Mouse (Mus musculus) embryonic facial prominence, embryonic 11.5 days (tissue): ENCODE data around the gene Spcs2. TPM values are rescaled to one million over a fixed set of nuclear protein-coding genes. Genes with fewer than 3 reads are reported as not detected.
A peak's percentile ranks its signal among the peaks of the same experiment; 100 is the strongest.
"Not testable (repeated sequence)": the region's sequence is repeated elsewhere in the genome, so short reads cannot be mapped to it uniquely, and the experiment has no call there.

Experiments
- ATAC-seq: fragments of 200-750 bp; cut with Nextera tagmentation; replicated peaks from 2 replicates; pipeline ENCODE4 v1.8.0; 2017; ENCODE audit warnings: low read depth; ENCODE audit not compliant: insufficient number of reproducible peaks, low FRiP score, low TSS enrichment
- DNase-seq: peaks from one replicate; pipeline ENCODE4 v3.0.0-alpha.2; 2015; ENCODE audit warnings: low spot score
- H3K27ac ChIP-seq: fragments of 300-500 bp; sonication (generic); replicated peaks from 2 replicates; pipeline ENCODE4 v1.5.1; 2014; ENCODE audit warnings: mild to moderate bottlenecking, low read depth, low read length, control low read depth
- H3K27me3 ChIP-seq: fragments of 300-500 bp; sonication (generic); 2 replicates; pipeline ENCODE4 v1.6.1; 2014; ENCODE audit warnings: mild to moderate bottlenecking, low read length, moderate library complexity, mixed read lengths; ENCODE audit not compliant: control insufficient read depth, insufficient read depth
- H3K36me3 ChIP-seq: fragments of 300-500 bp; sonication (generic); replicated peaks from 2 replicates; pipeline ENCODE4 v1.6.1; 2014; ENCODE audit warnings: low read depth, mild to moderate bottlenecking, low read length, moderate library complexity, mixed read lengths; ENCODE audit not compliant: control insufficient read depth, insufficient read depth
- H3K4me1 ChIP-seq: fragments of 300-500 bp; sonication (generic); 2 replicates; pipeline ENCODE4 v1.6.1; 2014; ENCODE audit warnings: low read length, mixed read lengths; ENCODE audit not compliant: control insufficient read depth, insufficient read depth
- H3K4me2 ChIP-seq: fragments of 300-500 bp; sonication (generic); 2 replicates; pipeline ENCODE4 v1.6.1; 2014; ENCODE audit warnings: low read depth, mild to moderate bottlenecking, control low read depth, low read length, moderate library complexity
- H3K4me3 ChIP-seq: fragments of 300-500 bp; sonication (generic); 2 replicates; pipeline ENCODE4 v1.5.1; 2014; ENCODE audit warnings: low read depth, low read length, control low read depth
- H3K9ac ChIP-seq: fragments of 300-500 bp; sonication (generic); replicated peaks from 2 replicates; pipeline ENCODE4 v1.6.1; 2014; ENCODE audit warnings: mild to moderate bottlenecking, control low read depth, low read length
- H3K9me3 ChIP-seq: fragments of 300-500 bp; sonication (generic); replicated peaks from 2 replicates; pipeline ENCODE4 v1.6.1; 2016; ENCODE audit warnings: mild to moderate bottlenecking, low read length, inconsistent platforms, mixed read lengths; ENCODE audit not compliant: control insufficient read depth
- WGBS: fragments of 180-500 bp; shearing (Covaris S2); extraction: QIAGEN DNeasy Blood & Tissue Kit; methylation state at CpG from one replicate; pipeline ENCODE4 v1.1.7; 2014; 5-methylcytosine and 5-hydroxymethylcytosine counted together
- polyA plus RNA-seq: library from polyadenylated mRNA; unstranded; fragments of >200 nt; fragmentation: Nextera tagmentation; extraction: Ambion mirVana; gene quantifications from 2 replicates; pipeline ENCODE4 v1.2.1, GENCODE M21; 2014

Gene Spcs2
- polyA plus RNA-seq, 1 experiment from 2014 or later, result 360 TPM

DNA sequence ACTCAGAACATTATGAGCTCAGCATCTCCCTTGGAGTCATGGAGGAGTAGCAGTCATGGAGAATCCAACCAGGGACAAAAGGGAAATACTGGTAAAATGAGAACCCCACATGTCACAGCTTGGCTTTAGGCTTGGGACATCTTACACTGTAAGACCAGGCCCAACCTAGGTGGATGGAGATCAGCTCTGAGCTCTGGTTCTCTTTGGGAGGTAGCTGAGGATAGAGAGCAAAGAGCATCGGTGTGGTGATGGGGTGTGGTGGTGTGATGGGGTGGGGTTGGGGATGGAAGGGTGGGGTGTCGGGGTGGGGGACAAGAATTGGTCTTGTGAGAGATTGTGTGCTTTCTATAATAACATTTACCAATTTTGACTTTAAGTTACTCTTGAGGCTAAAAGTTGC lies 52.4 kb downstream of the Spcs2 start:
- WGBS, result 91% methylated on average over 2 of the region's 2 CpGs
- Histone ChIP-seq H3K4me2 (no peak overlapping the region), H3K4me1 (no peaks in the 10 kb centered on the region), H3K9ac (no peak overlapping the region), H3K36me3 (no peaks in the 10 kb centered on the region), H3K27me3 (no peaks in the 10 kb centered on the region), H3K9me3 (no peaks in the 10 kb centered on the region), H3K27ac (no peak overlapping the region), H3K4me3 (no peak overlapping the region)
- no peak for DNase-seq
- no peak for ATAC-seq

DNA sequence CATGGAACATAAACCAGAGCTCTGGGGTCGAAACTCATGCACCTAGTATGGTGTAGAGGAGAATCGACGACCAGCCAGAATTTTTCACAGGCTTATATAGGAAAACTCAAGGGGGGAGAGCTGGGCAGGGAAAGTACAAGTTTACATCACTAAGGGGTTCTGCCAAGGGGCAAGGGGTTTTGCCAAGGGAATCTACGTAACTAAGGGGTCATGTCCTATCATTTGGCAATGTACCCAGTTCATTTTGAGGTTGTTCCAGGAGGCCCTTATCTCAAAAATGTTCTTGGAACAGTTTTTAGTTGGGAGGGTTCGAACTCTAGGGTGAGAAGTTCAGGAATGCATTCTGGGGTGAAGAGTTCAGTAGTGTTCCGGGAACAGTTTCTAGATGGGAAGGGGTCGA lies 56.2 kb downstream of the Spcs2 start:
- H3K27ac ChIP-seq, H3K9me3 ChIP-seq, H3K4me3 ChIP-seq, H3K27me3 ChIP-seq, H3K9ac ChIP-seq, DNase-seq, ATAC-seq, H3K4me2 ChIP-seq, H3K36me3 ChIP-seq, H3K4me1 ChIP-seq: not testable (repeated sequence)
- WGBS, result 82% methylated on average over 7 of the region's 7 CpGs

DNA sequence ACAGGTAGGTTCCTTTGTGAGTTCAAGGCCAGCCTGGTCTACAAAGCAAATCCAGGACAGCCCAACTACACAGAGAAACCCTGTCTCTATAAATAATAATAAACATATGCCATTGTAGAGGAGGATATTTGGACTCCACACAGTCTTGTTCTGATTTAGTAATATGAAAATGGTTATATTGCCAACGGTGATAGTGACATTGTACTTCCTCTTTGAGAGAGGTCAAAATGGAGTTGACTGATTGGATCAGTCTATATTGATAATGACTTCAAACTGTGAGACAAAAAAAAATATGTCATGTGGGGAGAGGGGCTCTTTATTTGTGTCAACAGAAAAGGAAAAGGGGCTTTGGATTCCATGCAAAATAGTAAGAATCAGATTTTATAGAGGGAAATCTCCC lies 57.9 kb downstream of the Spcs2 start:
- WGBS, result 82% methylated on average over 1 of the region's 1 CpGs
- H3K27ac ChIP-seq, result no peak overlapping the region
- ATAC-seq, result no peak

DNA sequence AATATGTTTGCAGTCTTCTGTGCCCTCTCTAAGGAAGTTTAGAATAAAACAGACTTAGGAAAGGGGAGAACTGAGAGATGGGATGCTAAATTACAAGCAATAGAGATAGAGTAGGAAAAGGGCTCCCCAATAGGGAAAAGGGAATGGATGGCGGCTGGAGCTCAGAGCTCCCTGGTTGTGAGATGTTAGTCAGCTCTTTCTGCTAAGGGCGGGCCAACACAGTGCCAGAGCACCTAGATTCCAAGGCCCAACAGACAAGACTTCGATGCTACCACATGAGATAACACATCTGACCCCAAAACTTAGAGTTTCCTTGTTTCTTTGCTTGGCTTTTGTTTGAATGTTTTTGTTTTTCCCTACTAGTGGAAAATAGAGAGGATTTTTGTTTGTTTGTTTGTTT lies 59.2 kb downstream of the Spcs2 start:
- WGBS, result 95% methylated on average over 3 of the region's 3 CpGs
- H3K9ac ChIP-seq, result not testable (repeated sequence)

More for the DNA sequence above, 57.9 kb downstream of the Spcs2 start:
- Histone ChIP-seq H3K9ac (no peak overlapping the region), H3K4me2 (no peak overlapping the region), H3K36me3 (no peaks in the 10 kb centered on the region), H3K9me3 (no peaks in the 10 kb centered on the region), H3K4me1 (no peaks in the 10 kb centered on the region), H3K27me3 (no peaks in the 10 kb centered on the region), H3K4me3 (no peak overlapping the region)
- no peak for DNase-seq

DNA sequence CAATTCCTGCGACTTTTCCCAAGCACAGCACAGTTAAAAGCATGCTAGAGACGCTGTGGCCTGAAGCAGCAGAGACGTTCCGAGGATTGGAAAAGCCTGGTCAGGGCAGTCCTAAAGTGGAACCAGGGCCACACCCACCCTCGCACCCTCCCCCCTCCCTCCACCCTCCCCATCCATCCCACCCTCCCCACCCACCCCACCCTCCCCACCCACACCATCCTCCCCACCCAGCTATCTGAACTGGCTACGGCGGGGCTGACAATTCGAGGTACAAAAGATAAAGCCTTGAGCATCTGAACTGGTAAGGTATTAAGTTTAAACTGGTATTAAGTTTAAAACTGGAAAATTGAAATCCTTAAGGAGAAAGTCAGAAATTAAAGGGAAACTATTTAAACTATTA lies 59.7 kb downstream of the Spcs2 start:
- no peaks in the 10 kb centered on the region for H3K4me1 ChIP-seq
- no peaks in the 10 kb centered on the region for H3K9me3 ChIP-seq
- H3K27me3 ChIP-seq, result no peaks in the 10 kb centered on the region
- no peak overlapping the region for H3K9ac ChIP-seq
- WGBS, result 71% methylated on average over 8 of the region's 8 CpGs
- no peak overlapping the region for H3K4me2 ChIP-seq
- DNase-seq, result no peak
- no peaks in the 10 kb centered on the region for H3K36me3 ChIP-seq
- no peak for ATAC-seq
- H3K27ac ChIP-seq, result no peak overlapping the region
- H3K4me3 ChIP-seq, result no peak overlapping the region

More for the DNA sequence above, 59.2 kb downstream of the Spcs2 start:
- not testable (repeated sequence) for DNase-seq, H3K27me3 ChIP-seq, H3K9me3 ChIP-seq, H3K36me3 ChIP-seq, H3K4me3 ChIP-seq, H3K4me1 ChIP-seq, H3K27ac ChIP-seq, H3K4me2 ChIP-seq, ATAC-seq

DNA sequence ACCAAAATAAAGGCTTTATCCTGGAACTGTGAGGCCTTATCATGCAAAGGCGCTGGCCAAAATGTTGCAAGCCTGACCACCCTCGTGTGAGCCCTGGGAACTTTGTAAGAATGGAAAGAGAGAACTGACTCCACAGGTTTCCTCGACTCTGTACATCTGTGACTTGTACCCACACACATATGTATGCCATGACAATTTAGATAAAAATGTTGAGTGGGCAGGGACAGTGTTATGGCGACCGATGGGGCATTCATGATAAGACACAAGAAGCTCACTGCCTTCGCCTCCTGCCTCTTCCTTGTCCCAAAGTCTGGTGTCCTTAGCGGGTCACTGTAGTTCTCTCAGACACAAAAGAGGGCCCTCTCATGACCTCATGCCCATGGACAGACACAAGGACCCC lies 64.1 kb downstream of the Spcs2 start:
- no peaks in the 10 kb centered on the region for H3K4me1 ChIP-seq
- WGBS, result 82% methylated on average over 7 of the region's 7 CpGs
- no peak overlapping the region for H3K27ac ChIP-seq
- H3K27me3 ChIP-seq, result no peaks in the 10 kb centered on the region
- H3K9me3 ChIP-seq, result no peaks in the 10 kb centered on the region
- no peaks in the 10 kb centered on the region for H3K36me3 ChIP-seq
- H3K4me2 ChIP-seq, result no peak overlapping the region
- ATAC-seq, result no peak
- no peak overlapping the region for H3K4me3 ChIP-seq
- no peak overlapping the region for H3K9ac ChIP-seq
- DNase-seq, result no peak

DNA sequence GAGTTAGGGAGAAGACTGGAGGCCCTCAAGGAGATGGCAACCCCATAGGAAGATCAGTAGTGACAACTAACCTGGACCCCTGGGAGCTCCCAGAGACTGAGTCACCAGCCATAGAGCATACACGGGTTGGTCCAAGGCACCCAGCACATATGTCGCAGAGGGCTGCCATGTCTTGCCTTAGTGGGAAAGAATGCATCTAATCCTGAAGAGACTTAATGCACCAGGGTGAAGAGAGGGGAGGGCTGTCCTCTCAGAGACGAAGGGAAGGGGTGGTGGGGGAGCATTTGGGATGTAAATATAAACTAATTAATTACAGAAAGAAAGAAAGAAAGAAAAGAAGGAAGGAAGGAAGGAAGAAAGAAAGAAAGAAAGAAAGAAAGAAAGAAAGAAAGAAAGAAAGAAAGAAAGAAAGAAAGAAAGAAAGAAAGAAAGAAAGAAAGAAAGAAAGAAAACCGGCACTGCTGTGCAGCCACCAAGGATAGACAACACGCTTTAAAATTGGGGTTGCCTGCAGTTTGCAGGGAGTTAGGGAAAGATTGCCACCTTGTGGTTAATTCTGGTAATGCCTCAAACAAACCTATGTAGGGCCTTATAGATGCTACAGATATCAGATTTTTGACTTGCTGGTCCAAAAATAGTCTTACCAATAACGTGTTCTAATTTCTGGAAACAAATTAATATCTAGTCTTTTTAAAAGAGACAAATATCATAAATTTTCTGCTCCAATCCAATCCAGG lies 65.2 kb downstream of the Spcs2 start:
- Histone ChIP-seq H3K27ac (no peak overlapping the region), H3K36me3 (no peaks in the 10 kb centered on the region), H3K4me3 (no peak overlapping the region), H3K27me3 (no peaks in the 10 kb centered on the region), H3K4me2 (no peak overlapping the region), H3K9me3 (no peaks in the 10 kb centered on the region), H3K9ac (no peak overlapping the region), H3K4me1 (no peaks in the 10 kb centered on the region)
- 34% methylated on average over 6 of the region's 6 CpGs for WGBS
- DNase-seq (peak; percentile 92), ATAC-seq (no peak)

DNA sequence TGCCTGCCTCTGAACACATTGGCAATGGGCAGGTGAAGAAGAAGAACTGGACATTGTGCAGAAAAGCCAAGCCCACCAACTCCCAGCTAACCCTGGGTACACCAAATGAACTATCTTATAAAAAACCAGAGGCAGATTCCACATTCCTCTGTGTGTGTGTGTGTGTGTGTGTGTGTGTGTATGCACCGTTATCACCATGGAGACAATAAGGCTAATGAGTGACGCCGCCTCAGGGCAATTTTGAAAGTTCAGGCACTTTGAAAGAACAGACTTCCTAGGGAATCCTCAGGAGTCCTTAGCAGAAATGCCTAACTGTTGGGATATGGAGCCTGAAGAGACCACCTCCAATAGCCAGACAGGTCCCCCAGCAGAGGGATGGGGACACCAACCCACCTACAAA lies 66.0 kb downstream of the Spcs2 start:
- Histone ChIP-seq H3K36me3 (no peaks in the 10 kb centered on the region), H3K27ac (no peak overlapping the region), H3K27me3 (no peaks in the 10 kb centered on the region), H3K4me3 (no peak overlapping the region), H3K9me3 (no peaks in the 10 kb centered on the region), H3K4me2 (no peak overlapping the region), H3K9ac (no peak overlapping the region), H3K4me1 (no peaks in the 10 kb centered on the region)
- DNase-seq, result peak; percentile 19
- ATAC-seq, result no peak
- WGBS, result 78% methylated on average over 3 of the region's 3 CpGs
